Mouse (Mus musculus): ENCODE measurements around the gene Cdk19.

GRCm38 (mm10) chr10:40320306-40320705 lies 19.1 kb upstream of the Cdk19 start:
- TF ChIP-seq GATA1 (IDR thresholded peaks at IDR 0.05; ENCODE audit: low read length): no peak
- TF ChIP-seq TAL1 (IDR thresholded peaks at IDR 0.05; ENCODE audit: low read length): no peak

All from erythroblast, embryonic 14.5 days (primary cell).